Comparison of ENCODE assay signal across 17 mouse cellular contexts in genomic region chr10:41459990-41460389, GRCm38 (mm10). TPM values are rescaled to one million over a fixed set of nuclear protein-coding genes. Genes with fewer than 3 reads are reported as not detected.
"Had no signal": no experiment of that assay in that cellular context is flagged by ENCODE, and none has a peak within 500 bp of the region (broad histone marks: within the 10 kb centered on the region; RNA-seq: fewer than 3 reads in every experiment).

No protein-coding gene starts in this region.

- H3K4me2 ChIP-seq: limb, embryonic 12.5 days; limb, embryonic 15.5 days; liver, embryonic 11.5 days; lung, embryonic 14.5 days; neural tube, embryonic 13.5 days had no signal

- H3K4me1 ChIP-seq: limb, embryonic 12.5 days; limb, embryonic 15.5 days had no signal

- H3K9me3 ChIP-seq: limb, embryonic 12.5 days; limb, embryonic 15.5 days; neural tube, embryonic 13.5 days had no signal

- H3K27me3 ChIP-seq: limb, embryonic 12.5 days; limb, embryonic 15.5 days; neural tube, embryonic 13.5 days had no signal

- H3K4me3 ChIP-seq: limb, embryonic 12.5 days; limb, embryonic 15.5 days; myocyte; neural tube, embryonic 13.5 days had no signal

- H3K9ac ChIP-seq: limb, embryonic 12.5 days; limb, embryonic 15.5 days; liver, embryonic 14.5 days; liver, postnatal 0 days; lung, embryonic 14.5 days; neural tube, embryonic 13.5 days had no signal

- DNase-seq: kidney, postnatal 14 days; kidney, postnatal 4 days; left cerebral cortex, postnatal 4 days; liver, postnatal 0 days; lung, embryonic 14.5 days; thymus, adult 18-20 months; thymus, postnatal 36 days had no signal

- H3K27ac ChIP-seq: limb, embryonic 12.5 days; limb, embryonic 15.5 days; liver, embryonic 14.5 days; macrophage; neural tube, embryonic 13.5 days had no signal

- ATAC-seq: liver, postnatal 0 days; lung, postnatal 0 days; midbrain, embryonic 16.5 days had no signal

RNA-seq across cellular contexts. Expression of gene Ppil6, which starts 30.2 kb away (rescaled TPM):
- polyA plus RNA-seq: liver, embryonic 14.5 days; macrophage; spleen, adult 2 months had no signal
